Mouse (Mus musculus) frontal cortex, postnatal 25 days (tissue): ENCODE results near the gene Olfr825.
"Not testable (repeated sequence)": the region's sequence is repeated elsewhere in the genome, so short reads cannot be mapped to it uniquely, and the experiment has no call there.

Experiments
- DNase-seq, 2 experiments: peaks; one replicate each; pipeline ENCODE4 v3.0.0; 2022; ENCODE audit warnings: low spot score in 2 of 2

Olfr825 gene

DNA sequence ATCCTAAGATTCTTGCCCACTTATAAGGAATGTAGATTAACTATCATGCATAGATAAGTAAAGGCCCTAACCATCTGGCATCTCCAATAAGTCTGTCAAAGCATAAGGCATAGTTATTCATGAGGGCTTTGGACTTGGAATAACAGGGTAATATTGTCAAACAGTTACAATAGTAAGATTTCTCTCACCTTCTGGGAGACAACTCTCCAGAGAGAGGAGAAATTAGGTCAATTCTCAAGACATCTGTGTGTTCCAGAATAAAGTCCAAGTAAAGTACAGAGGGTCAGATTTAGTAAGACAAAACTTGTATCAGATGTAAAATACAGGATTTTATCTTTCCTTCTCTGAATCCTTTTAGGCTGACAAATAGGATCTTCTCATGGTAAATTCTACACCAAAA is at the start of gene Olfr825:
TSS of gene Olfr825 (minus strand) at position 101 of the 400 bp plus-strand sequence.
- no peak for DNase-seq

DNA sequence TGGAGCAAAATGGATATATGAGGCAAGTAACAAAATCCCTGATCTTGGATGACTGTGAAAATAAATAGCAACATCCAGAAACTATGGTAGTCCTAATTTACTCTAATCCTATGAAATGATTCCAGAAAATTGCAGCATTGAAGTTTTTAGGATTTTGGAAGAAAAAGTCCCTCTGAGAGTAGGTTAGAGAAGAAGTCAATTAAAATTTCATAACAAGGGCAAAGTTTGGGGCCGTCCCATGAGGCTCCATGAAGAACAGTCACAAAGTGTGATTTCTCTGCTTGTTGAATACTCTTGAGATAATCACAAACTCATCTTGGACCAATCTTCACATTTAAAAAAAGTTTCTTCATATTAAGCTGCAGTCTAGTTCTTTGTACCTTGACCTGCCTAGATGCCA is 47.7 kb upstream of the Olfr825 start, which contains the start of gene Olfr827:
TSS of gene Olfr827 (minus strand) at position 101 of the 400 bp plus-strand sequence.
- DNase-seq = no peak

DNA sequence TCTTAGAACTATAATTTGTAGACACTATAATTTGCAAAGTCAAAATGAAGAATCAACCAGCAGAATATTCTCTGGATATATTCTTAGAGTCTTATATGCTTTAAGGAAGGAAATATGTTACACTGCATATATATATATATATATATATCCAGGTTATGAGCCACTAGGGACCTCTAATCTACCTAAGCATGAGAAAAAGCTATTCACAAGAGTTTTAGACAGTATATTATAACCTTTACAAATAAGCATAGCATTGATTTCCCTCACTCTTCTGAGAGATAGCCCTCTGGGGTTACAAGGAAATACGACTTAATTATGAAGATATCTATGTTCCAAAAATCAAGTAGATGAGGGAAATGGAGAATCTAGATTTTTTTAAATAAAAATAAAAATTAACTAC is 17.5 kb upstream of the Olfr825 start, which contains the start of gene Olfr826:
TSS of gene Olfr826 (minus strand) at position 101 of the 400 bp plus-strand sequence.
- no peak for DNase-seq

DNA sequence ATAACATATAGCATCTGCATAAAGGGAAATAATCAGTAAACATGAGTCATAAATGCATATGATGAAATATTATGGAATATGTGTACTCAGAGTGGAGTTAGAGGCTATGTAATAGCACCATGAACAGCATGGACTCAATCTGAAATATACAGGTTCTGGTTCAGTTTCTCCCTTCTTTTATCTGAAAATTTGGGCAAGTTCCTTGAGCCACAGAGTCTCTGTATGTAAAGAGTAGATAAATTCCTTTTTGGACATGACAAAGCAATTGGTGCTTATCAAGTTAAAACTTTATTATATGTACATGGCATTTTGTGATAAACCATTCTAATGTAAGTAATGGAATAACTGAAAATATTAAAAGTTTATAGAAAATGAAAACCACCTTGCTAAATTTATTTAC is 1.4 kb downstream of the Olfr825 start:
- no peak for DNase-seq

DNA sequence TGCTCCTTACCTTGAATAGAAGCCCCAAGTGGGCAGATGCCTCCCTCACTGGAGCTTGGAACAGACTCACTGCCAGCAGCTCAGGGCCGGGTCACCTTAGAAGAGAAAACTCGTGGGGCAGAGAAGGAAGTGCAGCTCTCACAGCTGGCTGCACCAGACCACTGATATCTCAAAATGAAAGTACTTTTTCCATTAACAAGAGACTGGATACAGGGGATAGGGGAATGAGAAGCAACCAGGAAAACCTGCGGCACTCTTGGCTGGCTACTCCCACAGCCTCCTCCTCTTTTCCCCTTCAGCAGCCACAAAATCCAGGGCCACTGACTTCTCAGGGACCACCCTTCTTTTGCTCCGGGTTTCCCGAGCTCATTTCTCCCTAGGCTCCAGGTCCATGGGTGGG is 22.4 kb downstream of the Olfr825 start:
- no peak for DNase-seq

DNA sequence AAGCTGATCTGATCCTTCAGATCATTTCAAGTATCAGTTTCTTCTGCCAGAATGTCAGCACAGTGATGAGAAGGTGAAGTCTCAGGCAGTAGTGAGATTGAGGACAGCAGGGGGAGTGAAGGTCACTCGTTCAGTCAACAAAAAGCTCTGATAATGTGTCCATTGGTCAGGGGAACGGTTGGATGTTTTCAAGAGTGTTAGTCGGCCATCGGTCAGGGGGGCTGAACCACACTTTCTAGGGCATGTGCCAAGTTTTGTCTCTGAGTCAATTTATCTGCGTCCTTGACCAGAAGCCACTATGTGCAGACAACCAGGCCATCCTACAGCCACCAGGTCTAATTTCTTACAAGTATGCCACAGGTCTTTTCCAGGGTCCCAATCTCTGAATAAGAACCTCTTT is 24.1 kb downstream of the Olfr825 start:
- DNase-seq = not testable (repeated sequence)

DNA sequence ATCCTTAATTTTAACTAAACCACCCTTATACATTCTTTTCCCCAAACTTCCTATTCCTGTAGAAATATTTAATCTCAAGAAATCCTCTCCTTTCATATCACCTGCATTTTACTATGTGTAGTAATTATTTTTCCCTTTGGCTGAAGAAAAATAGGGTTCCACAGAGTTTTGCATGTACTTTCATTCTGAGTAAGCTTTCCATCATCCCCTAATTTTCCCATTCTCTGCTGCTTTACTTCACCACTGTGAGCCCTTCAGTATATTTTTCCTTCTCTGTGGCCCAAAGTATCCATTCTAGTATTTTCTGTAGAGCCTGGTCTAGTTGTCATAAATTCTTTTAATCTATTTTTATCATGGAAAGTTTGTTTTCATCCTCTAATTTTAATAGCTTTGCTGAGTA is 31.8 kb downstream of the Olfr825 start:
- no peak for DNase-seq

DNA sequence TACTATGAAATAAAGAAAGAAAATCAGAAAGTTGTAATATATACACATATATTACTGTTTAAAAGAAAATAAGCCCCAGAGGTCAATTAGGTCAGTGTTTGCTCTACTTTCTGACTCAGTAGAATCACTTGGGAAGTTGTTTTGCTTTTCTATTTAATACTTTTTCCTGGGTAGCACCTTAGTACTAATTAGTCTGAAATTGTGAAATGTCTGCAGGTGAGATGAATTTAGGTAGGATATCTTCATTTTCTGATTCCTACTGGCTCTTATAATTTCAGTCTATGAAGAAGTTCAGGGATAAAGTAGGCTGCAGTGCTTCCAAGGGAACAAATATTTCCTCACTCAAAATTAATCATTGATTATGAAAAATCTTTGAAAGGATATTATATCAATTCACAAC is 36.7 kb downstream of the Olfr825 start, which contains the start of gene Olfr824:
TSS of gene Olfr824 (minus strand) at position 101 of the 400 bp plus-strand sequence.
- DNase-seq = not testable (repeated sequence)

DNA sequence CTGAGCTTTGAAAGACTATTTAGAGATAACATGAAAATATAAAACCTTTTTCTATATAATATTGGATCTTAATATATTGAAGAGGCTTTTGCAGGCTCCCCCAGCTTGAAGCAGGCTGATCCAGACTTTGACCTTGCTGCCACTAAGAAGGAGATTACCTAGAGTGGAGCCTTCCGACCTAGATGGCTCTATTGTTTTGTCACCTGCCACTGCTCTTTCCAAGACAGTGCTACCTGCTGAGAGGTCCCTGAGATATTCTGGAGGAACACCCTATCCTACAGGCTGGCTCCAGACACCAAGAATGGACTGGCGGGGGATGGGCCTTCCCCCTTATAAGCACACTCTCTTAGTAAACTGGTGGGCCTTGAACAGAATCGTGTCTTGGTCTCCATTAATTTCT is 50.5 kb downstream of the Olfr825 start:
- not testable (repeated sequence) for DNase-seq

DNA sequence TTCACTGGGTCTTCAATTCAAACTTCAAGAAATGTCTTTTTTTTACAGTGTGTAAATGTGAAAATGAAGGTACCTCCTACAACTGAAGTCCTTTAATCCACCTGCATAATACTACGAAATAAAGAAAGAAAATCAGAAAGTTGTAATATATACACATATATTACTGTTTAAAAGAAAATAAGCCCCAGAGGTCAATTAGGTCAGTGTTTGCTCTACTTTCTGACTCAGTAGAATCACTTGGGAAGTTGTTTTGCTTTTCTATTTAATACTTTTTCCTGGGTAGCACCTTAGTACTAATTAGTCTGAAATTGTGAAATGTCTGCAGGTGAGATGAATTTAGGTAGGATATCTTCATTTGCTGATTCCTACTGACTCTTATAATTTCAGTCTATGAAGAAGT is 51.3 kb downstream of the Olfr825 start, which contains the start of gene Olfr823:
TSS of gene Olfr823 (minus strand) at position 101 of the 400 bp plus-strand sequence.
- not testable (repeated sequence) for DNase-seq
